ENCODE assay signal across 20 mouse cellular contexts in the genomic region with DNA sequence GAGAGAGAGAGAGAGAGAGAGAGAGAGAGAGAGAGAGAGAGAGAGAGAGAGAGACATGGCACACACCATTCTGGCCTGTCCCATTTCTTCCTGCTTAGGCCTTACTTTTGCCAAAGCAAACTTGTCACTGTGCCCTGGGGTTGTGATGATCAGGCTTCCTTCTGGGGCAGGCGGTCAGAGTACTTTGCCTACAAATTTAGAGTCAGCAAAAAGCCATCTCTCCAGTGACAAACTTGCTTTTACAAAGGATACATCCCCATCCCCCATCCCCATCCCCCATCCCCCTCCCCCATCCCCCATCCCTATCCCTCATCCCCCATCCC. TPM values are rescaled to one million over a fixed set of nuclear protein-coding genes. Genes with fewer than 3 reads are reported as not detected.
A peak's percentile ranks its signal among the peaks of the same experiment; 100 is the strongest.
DNase-seq lines count a peak whose midpoint lies in the region; ATAC-seq lines count a peak whose summit lies in the region.
"Had no signal": no experiment of that assay in that cellular context is flagged by ENCODE, and none has a peak within 500 bp of the region (broad histone marks: within the 10 kb centered on the region; RNA-seq: fewer than 3 reads in every experiment).

No protein-coding gene starts in this region.

- H3K27ac ChIP-seq in forebrain, embryonic 10.5 days = no peak overlapping the region
- H3K27ac ChIP-seq in forebrain, embryonic 14.5 days (ENCODE audit: low read depth, low read length) = no peak overlapping the region
- H3K27ac ChIP-seq in midbrain, embryonic 11.5 days (ENCODE audit: low read depth, low read length) = peak overlapping the region; percentile 85; the same call in 1 of the 2 replicates
- H3K27ac ChIP-seq: limb, embryonic 15.5 days had no signal

- H3K4me3 ChIP-seq in forebrain, embryonic 10.5 days = peak overlapping the region; percentile 38; the same call in 1 of the 2 replicates
- no peak overlapping the region for H3K4me3 ChIP-seq in forebrain, embryonic 14.5 days (ENCODE audit: low read depth, low read length)
- H3K4me3 ChIP-seq in midbrain, embryonic 11.5 days (ENCODE audit: low read depth, low read length) = no peak overlapping the region
- H3K4me3 ChIP-seq: erythroblast, embryonic 14.5 days; limb, embryonic 15.5 days had no signal

- DNase-seq in forebrain, embryonic 10.5 days (ENCODE audit: extremely low spot score, low spot score) = no peak
- no peak for DNase-seq in forebrain, embryonic 14.5 days (ENCODE audit: low spot score)
- peak; percentile 18 for DNase-seq in R1 (ENCODE audit: low read depth, low spot score)
- peak; percentile 76 for DNase-seq in brain, adult 2 months (ENCODE audit: low read depth, low spot score)
- peak; percentile 90 for DNase-seq in midbrain, embryonic 11.5 days (ENCODE audit: low spot score, missing footprints)
- no peak for DNase-seq in spleen, postnatal 14 days (ENCODE audit: low spot score in 2 of 2)
- DNase-seq in gastrocnemius, adult 18-20 months (ENCODE audit: low spot score) = no peak
- DNase-seq in left cerebral cortex, adult 8-10 months (ENCODE audit: low spot score in 2 of 2) = no peak
- DNase-seq: kidney, postnatal 36 days; layer of hippocampus, postnatal 36 days; lung, embryonic 14.5 days; spleen, adult 18-20 months had no signal

- no peaks in the 10 kb centered on the region for H3K36me3 ChIP-seq in forebrain, embryonic 10.5 days (replicated peaks)
- H3K36me3 ChIP-seq in forebrain, embryonic 14.5 days (ENCODE audit: control insufficient read depth, insufficient read depth, low read length) = no peaks in the 10 kb centered on the region
- no peaks in the 10 kb centered on the region for H3K36me3 ChIP-seq in midbrain, embryonic 11.5 days (ENCODE audit: control insufficient read depth, insufficient read depth, low read length)
- H3K36me3 ChIP-seq: limb, embryonic 15.5 days had no signal

- H3K4me1 ChIP-seq in forebrain, embryonic 10.5 days = peaks cover 90% of the 10 kb centered on the region
- peaks cover 7% of the 10 kb centered on the region for H3K4me1 ChIP-seq in forebrain, embryonic 14.5 days (ENCODE audit: control insufficient read depth, insufficient read depth, low read length)
- H3K4me1 ChIP-seq in midbrain, embryonic 11.5 days (ENCODE audit: control insufficient read depth, insufficient read depth, low read length) = peaks cover 22% of the 10 kb centered on the region

- H3K9me3 ChIP-seq in forebrain, embryonic 10.5 days = no peaks in the 10 kb centered on the region
- H3K9me3 ChIP-seq in forebrain, embryonic 14.5 days (replicated peaks; ENCODE audit: control insufficient read depth, low read length) = no peaks in the 10 kb centered on the region
- no peaks in the 10 kb centered on the region for H3K9me3 ChIP-seq in midbrain, embryonic 11.5 days (ENCODE audit: control insufficient read depth, low read length)
- H3K9me3 ChIP-seq: limb, embryonic 15.5 days had no signal

- H3K9ac ChIP-seq in forebrain, embryonic 14.5 days (ENCODE audit: low read length) = no peak overlapping the region
- H3K9ac ChIP-seq in midbrain, embryonic 11.5 days (ENCODE audit: low read length) = no peak overlapping the region
- H3K9ac ChIP-seq: limb, embryonic 15.5 days; lung, embryonic 14.5 days had no signal

- no peak overlapping the region for H3K4me2 ChIP-seq in forebrain, embryonic 14.5 days (ENCODE audit: low read length)
- no peak overlapping the region for H3K4me2 ChIP-seq in midbrain, embryonic 11.5 days
- H3K4me2 ChIP-seq: limb, embryonic 15.5 days; lung, embryonic 14.5 days had no signal

- WGBS in forebrain, embryonic 10.5 days = 0% methylated on average over 1 of the region's 1 CpGs
- 0% methylated on average over 1 of the region's 1 CpGs for WGBS in forebrain, embryonic 14.5 days
- 0% methylated on average over 1 of the region's 1 CpGs for WGBS in midbrain, embryonic 11.5 days

- H3K27me3 ChIP-seq in forebrain, embryonic 10.5 days (ENCODE audit: poor library complexity, severe bottlenecking) = peaks cover 100% of the 10 kb centered on the region
- peaks cover 86% of the 10 kb centered on the region for H3K27me3 ChIP-seq in forebrain, embryonic 14.5 days (replicated peaks; ENCODE audit: control insufficient read depth, insufficient read depth, low read length)
- peaks cover 96% of the 10 kb centered on the region for H3K27me3 ChIP-seq in midbrain, embryonic 11.5 days (ENCODE audit: control insufficient read depth, insufficient read depth, low read length)

- ATAC-seq in forebrain, embryonic 14.5 days = no peak
- ATAC-seq in midbrain, embryonic 11.5 days (ENCODE audit: low FRiP score) = no peak
- ATAC-seq: CD4-positive, CD25-positive, alpha-beta regulatory T cell, adult 4 months had no signal

RNA-seq across cellular contexts. Expression of a gene that starts 1.3 kb away (rescaled TPM):
- polyA plus RNA-seq in forebrain, embryonic 10.5 days (2016; fragmentation: Nextera tagmentation; extraction: Ambion mirVana) = 7.7 and 9.4 TPM in 2 replicates
- 2.3 and 3.5 TPM in 2 replicates for polyA plus RNA-seq in forebrain, embryonic 14.5 days (2014; fragmentation: Nextera tagmentation; extraction: Ambion mirVana)
- 41.8 and 46.4 TPM in 2 replicates for polyA plus RNA-seq in midbrain, embryonic 11.5 days (2014; fragmentation: Nextera tagmentation; extraction: Ambion mirVana)
- not detected for total RNA-seq in gastrocnemius, adult 18-20 months (2021)
- total RNA-seq in left cerebral cortex, adult 8-10 months (2022) = under 1 TPM in 3 of 4 experiments, not detected in 1; 0.14 to 0.74 (median 0.14) TPM
- total RNA-seq: common myeloid progenitor, adult 5-6 weeks; granulocyte monocyte progenitor cell, adult 5-6 weeks; megakaryocyte, adult 5-6 weeks had no signal
- polyA plus RNA-seq: CD4-positive, CD25-positive, alpha-beta regulatory T cell, adult 4 months; erythroblast, embryonic 14.5 days; heart, embryonic 16.5 days; intestine, embryonic 14.5 days; lung, embryonic 14.5 days had no signal

RNA-seq across cellular contexts. Expression of a gene that starts 57.7 kb away (rescaled TPM):
- 9.6 and 10.2 TPM in 2 replicates for polyA plus RNA-seq in forebrain, embryonic 10.5 days (2016; fragmentation: Nextera tagmentation; extraction: Ambion mirVana)
- 10.1 and 10.7 TPM in 2 replicates for polyA plus RNA-seq in forebrain, embryonic 14.5 days (2014; fragmentation: Nextera tagmentation; extraction: Ambion mirVana)
- polyA plus RNA-seq in midbrain, embryonic 11.5 days (2014; fragmentation: Nextera tagmentation; extraction: Ambion mirVana) = 4.4 and 6.9 TPM in 2 replicates
- total RNA-seq in gastrocnemius, adult 18-20 months (2021) = 10 to 100 TPM in 1 of 2 experiments, 1 to 10 TPM in 1; 7.6 to 12.0 TPM
- total RNA-seq in left cerebral cortex, adult 8-10 months (2022) = 10 to 100 TPM; 45.5 to 52.6 (median 50.4) TPM

Comparison
In these comparisons a context has a peak if more than half of its experiments do, and no peak if none do; other contexts are left out.
1. DNase-seq: peak in R1 (single experiment), brain, adult 2 months (single experiment) and midbrain, embryonic 11.5 days (single experiment); none in forebrain, embryonic 10.5 days (single experiment), forebrain, embryonic 14.5 days (single experiment), spleen, postnatal 14 days (0 of 2), gastrocnemius, adult 18-20 months (single experiment) and left cerebral cortex, adult 8-10 months (0 of 2).